Mouse (Mus musculus) retina, postnatal 7 days (tissue): ENCODE measurements around the gene Ppp1r27.
"Not testable (repeated sequence)": the region's sequence is repeated elsewhere in the genome, so short reads cannot be mapped to it uniquely, and the experiment has no call there.

Source experiments
- DNase-seq: peaks from one replicate; pipeline ENCODE4 v3.0.0-alpha.2; 2012; ENCODE audit warnings: low read depth, low spot score

The Ppp1r27 gene

GRCm38 (mm10) chr11:120550810-120551440 lies at the start of gene Ppp1r27:
Gene Ppp1r27 (minus strand): TSS chr11:120551132.
- no peak for DNase-seq

- no peak for DNase-seq
These were observed 49.8 kb upstream of the Ppp1r27 start for GRCm38 (mm10) chr11:120600716-120601115.

- no peak for DNase-seq
These were observed 48.1 kb upstream of the Ppp1r27 start for GRCm38 (mm10) chr11:120598990-120599549.

GRCm38 (mm10) chr11:120598283-120598989 lies 47.5 kb upstream of the Ppp1r27 start, which contains the start of the genes Alyref and Anapc11:
Gene Alyref (minus strand): TSS chr11:120598365.
Gene Anapc11 (plus strand): TSS chr11:120598421.
- peak; percentile 94 for DNase-seq

GRCm38 (mm10) chr11:120597240-120598235 lies 46.6 kb upstream of the Ppp1r27 start:
- no peak for DNase-seq

- DNase-seq, result no peak
These were observed 37.6 kb upstream of the Ppp1r27 start for GRCm38 (mm10) chr11:120588531-120588930.

- DNase-seq, result no peak
These were observed 33.0 kb upstream of the Ppp1r27 start for GRCm38 (mm10) chr11:120583937-120584336.

GRCm38 (mm10) chr11:120582982-120583293 lies 32.0 kb upstream of the Ppp1r27 start:
- not testable (repeated sequence) for DNase-seq

GRCm38 (mm10) chr11:120582268-120582981 lies 31.5 kb upstream of the Ppp1r27 start:
- no peak for DNase-seq

- DNase-seq, result peak; percentile 84
These were observed 30.7 kb upstream of the Ppp1r27 start, which contains the start of gene Arhgdia for GRCm38 (mm10) chr11:120581490-120582267. Gene Arhgdia (minus strand): TSS chr11:120581624.

- no peak for DNase-seq
These were observed 30.0 kb upstream of the Ppp1r27 start for GRCm38 (mm10) chr11:120580871-120581331.

- DNase-seq, result no peak
These were observed 29.3 kb upstream of the Ppp1r27 start for GRCm38 (mm10) chr11:120580190-120580589.

- DNase-seq, result no peak
These were observed 28.6 kb upstream of the Ppp1r27 start for GRCm38 (mm10) chr11:120579316-120580107.

- DNase-seq, result no peak
These were observed 27.8 kb upstream of the Ppp1r27 start for GRCm38 (mm10) chr11:120578694-120579243.

GRCm38 (mm10) chr11:120578024-120578693 lies 27.2 kb upstream of the Ppp1r27 start:
- DNase-seq, result no peak

- no peak for DNase-seq
These were observed 26.5 kb upstream of the Ppp1r27 start for GRCm38 (mm10) chr11:120577211-120578023.

GRCm38 (mm10) chr11:120576365-120576981 lies 25.5 kb upstream of the Ppp1r27 start:
- DNase-seq, result no peak
